Mouse (Mus musculus) cortical plate, adult 2 months (tissue): ENCODE results near the gene Soat1.

Experiments
- CTCF ChIP-seq: fragments of 200-500 bp; IDR thresholded peaks from 2 replicates; pipeline ENCODE4 v1.5.1; 2011; ENCODE audit warnings: mild to moderate bottlenecking, control low read depth, low read length; ENCODE audit not compliant: insufficient read depth; ENCODE audit errors: extremely low read depth
- POLR2A ChIP-seq: fragments of 200-500 bp; IDR thresholded peaks from 2 replicates; pipeline ENCODE4 v1.6.1; 2011; ENCODE audit warnings: mild to moderate bottlenecking, low read length, control low read depth; ENCODE audit not compliant: insufficient read depth; ENCODE audit errors: extremely low read depth

DNA sequence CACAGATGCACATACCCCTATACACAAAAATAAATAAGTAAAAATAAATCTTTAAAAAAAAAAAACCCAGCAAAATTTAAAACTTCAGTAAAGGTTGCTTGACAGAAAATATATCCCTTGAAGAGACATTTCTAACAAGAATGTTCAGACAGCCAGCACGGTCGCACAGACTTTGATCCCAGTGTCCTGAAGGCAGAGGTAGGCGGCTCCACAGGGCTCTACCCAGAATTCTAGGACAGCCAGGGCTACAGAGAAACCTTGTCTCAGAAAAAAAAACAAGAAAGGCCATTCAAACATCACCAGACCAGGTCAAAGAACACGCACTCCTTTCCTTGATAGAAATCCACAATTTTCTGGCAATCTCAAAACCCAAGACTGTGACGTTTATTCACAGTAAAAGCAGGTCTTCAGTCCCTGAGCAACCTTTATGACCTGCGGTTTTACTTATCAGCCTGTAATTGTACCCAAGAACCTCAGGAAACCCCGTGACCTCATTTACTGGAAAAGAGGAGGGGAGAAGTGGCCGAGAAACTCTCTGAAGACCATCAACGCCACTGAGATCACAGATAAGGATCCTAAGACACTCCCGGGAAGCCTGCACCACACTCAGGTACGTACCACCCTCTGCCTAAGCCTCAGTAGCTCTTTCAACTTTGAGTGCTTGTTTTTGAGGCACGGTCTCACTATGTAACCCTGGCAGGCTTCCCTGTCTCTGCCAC is 11.7 kb downstream of the Soat1 start:
- TF ChIP-seq POLR2A (no peak), CTCF (no peak)
